7 mouse cellular contexts compared by ENCODE assay signal in the genomic region with DNA sequence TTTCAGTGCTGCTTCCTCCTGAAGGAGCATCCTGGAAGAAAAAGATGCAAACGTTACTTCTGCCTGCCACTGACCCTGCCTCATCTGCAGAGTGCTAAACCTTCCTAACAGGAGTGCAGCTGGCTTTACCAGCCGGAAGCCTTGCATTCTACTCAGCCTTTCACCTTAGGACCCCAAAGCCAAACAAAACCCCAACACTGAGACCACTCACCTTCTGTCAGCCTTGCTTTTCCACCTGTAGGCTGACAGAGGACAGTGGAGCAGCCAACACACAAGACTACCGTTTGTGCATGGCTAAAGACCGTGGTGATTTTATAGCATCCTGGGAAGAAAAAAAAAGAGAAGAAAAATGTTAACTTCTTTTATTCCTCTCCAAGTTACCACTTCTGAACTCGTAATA. TPM values are rescaled to one million over a fixed set of nuclear protein-coding genes. Genes with fewer than 3 reads are reported as not detected.
DNase-seq lines count a peak whose midpoint lies in the region; ATAC-seq and TF ChIP-seq lines count a peak whose summit lies in the region.

No protein-coding gene starts in this region.

- ATAC-seq in lung, embryonic 16.5 days (ENCODE audit: low read depth): no peak
- no peak for ATAC-seq in limb, embryonic 11.5 days (ENCODE audit: insufficient number of reproducible peaks, low FRiP score, low TSS enrichment, low read depth)

- DNase-seq in lung, postnatal 10 days: no peak
- no peak for DNase-seq in forebrain, embryonic 10.5 days (ENCODE audit: extremely low spot score, low spot score)
- no peak for DNase-seq in limb, embryonic 11.5 days (ENCODE audit: low spot score)
- no peak for DNase-seq in right cerebral cortex, postnatal 4 days
- DNase-seq in embryo, embryonic 10 days (ENCODE audit: low spot score): no peak

- peak overlapping the region; percentile 58 for H3K4me3 ChIP-seq in lung, embryonic 16.5 days (ENCODE audit: low read length)
- peak overlapping the region; percentile 94 for H3K4me3 ChIP-seq in forebrain, embryonic 10.5 days
- H3K4me3 ChIP-seq in limb, embryonic 11.5 days (ENCODE audit: low read depth, low read length): peak overlapping the region; percentile 97
- peak overlapping the region; percentile 78 for H3K4me3 ChIP-seq in olfactory bulb, adult 2 months (ENCODE audit: insufficient read depth, low read depth, low read length)

- H3K27ac ChIP-seq in lung, embryonic 16.5 days (ENCODE audit: low read length): no peak overlapping the region
- H3K27ac ChIP-seq in forebrain, embryonic 10.5 days: peak overlapping the region; percentile 97
- H3K27ac ChIP-seq in limb, embryonic 11.5 days (replicated peaks; ENCODE audit: low read depth, low read length): no peak overlapping the region
- no peak overlapping the region for H3K27ac ChIP-seq in olfactory bulb, adult 2 months (ENCODE audit: insufficient read depth, low read depth, low read length)

- 6% methylated on average over 5 of the region's 5 CpGs for WGBS in lung, embryonic 16.5 days
- 21% methylated on average over 5 of the region's 5 CpGs for WGBS in forebrain, embryonic 10.5 days
- WGBS in limb, embryonic 11.5 days: 14% methylated on average over 5 of the region's 5 CpGs
- 11% methylated on average over 5 of the region's 5 CpGs for WGBS in olfactory bulb, adult 2 months

- peak overlapping the region; percentile 74 for H3K9ac ChIP-seq in lung, embryonic 16.5 days (ENCODE audit: low read length)
- H3K9ac ChIP-seq in limb, embryonic 11.5 days (ENCODE audit: low read length): peak overlapping the region; percentile 97

- no peaks in the 10 kb centered on the region for H3K27me3 ChIP-seq in lung, embryonic 16.5 days (ENCODE audit: control insufficient read depth, insufficient read depth, low read depth, low read length)
- no peaks in the 10 kb centered on the region for H3K27me3 ChIP-seq in forebrain, embryonic 10.5 days (ENCODE audit: poor library complexity, severe bottlenecking)
- no peaks in the 10 kb centered on the region for H3K27me3 ChIP-seq in limb, embryonic 11.5 days (ENCODE audit: control insufficient read depth, insufficient read depth, low read length)

- no peak for TF ChIP-seq POLR2A in olfactory bulb, adult 2 months (IDR thresholded peaks at IDR 0.05; ENCODE audit: insufficient read depth, low read depth, low read length)

- H3K36me3 ChIP-seq in lung, embryonic 16.5 days (ENCODE audit: control insufficient read depth, insufficient read depth, low read length): peaks cover 29% of the 10 kb centered on the region
- peaks cover 50% of the 10 kb centered on the region for H3K36me3 ChIP-seq in forebrain, embryonic 10.5 days (replicated peaks)
- peaks cover 21% of the 10 kb centered on the region for H3K36me3 ChIP-seq in limb, embryonic 11.5 days (ENCODE audit: control insufficient read depth, insufficient read depth, low read length)

- peaks cover 20% of the 10 kb centered on the region for H3K4me1 ChIP-seq in lung, embryonic 16.5 days (replicated peaks; ENCODE audit: control insufficient read depth, insufficient read depth, low read length)
- H3K4me1 ChIP-seq in forebrain, embryonic 10.5 days: peaks cover 27% of the 10 kb centered on the region
- H3K4me1 ChIP-seq in limb, embryonic 11.5 days (ENCODE audit: control insufficient read depth, insufficient read depth, low read length): peaks cover 14% of the 10 kb centered on the region
- H3K4me1 ChIP-seq in olfactory bulb, adult 2 months (ENCODE audit: control insufficient read depth, insufficient read depth, low read length): 0 out of 2 replicates have a peak, but pooled peaks cover 3% of the 10 kb centered on the region

- no peaks in the 10 kb centered on the region for H3K9me3 ChIP-seq in lung, embryonic 16.5 days (ENCODE audit: control insufficient read depth, low read length)
- no peaks in the 10 kb centered on the region for H3K9me3 ChIP-seq in forebrain, embryonic 10.5 days
- no peaks in the 10 kb centered on the region for H3K9me3 ChIP-seq in limb, embryonic 11.5 days (ENCODE audit: control insufficient read depth, low read length)

- TF ChIP-seq CTCF in olfactory bulb, adult 2 months (IDR thresholded peaks at IDR 0.05; ENCODE audit: insufficient read depth, low read depth, low read length): no peak

- peak overlapping the region; percentile 89 for H3K4me2 ChIP-seq in lung, embryonic 16.5 days (ENCODE audit: low read depth, low read length)
- H3K4me2 ChIP-seq in limb, embryonic 11.5 days (ENCODE audit: low read depth, severe bottlenecking): peak overlapping the region; percentile 88

RNA-seq across cellular contexts. Expression of a gene that starts 0.7 kb away (rescaled TPM):
- polyA plus RNA-seq in lung, embryonic 16.5 days (2015; fragmentation: Nextera tagmentation; extraction: Ambion mirVana): 1,630 and 1,729 TPM in 2 replicates
- 1,069 and 1,078 TPM in 2 replicates for polyA plus RNA-seq in forebrain, embryonic 10.5 days (2016; fragmentation: Nextera tagmentation; extraction: Ambion mirVana)
- 1,463 and 1,516 TPM in 2 replicates for polyA plus RNA-seq in limb, embryonic 11.5 days (2014; fragmentation: Nextera tagmentation; extraction: Ambion mirVana)
- polyA plus RNA-seq in olfactory bulb, adult 2 months (2012; ENCODE audit: insufficient read depth, insufficient read length, low replicate concordance, missing spikeins): 2,782 TPM in 1 of 2 replicates, not detected in the other

RNA-seq across cellular contexts. Expression of a gene that starts 0.8 kb away (rescaled TPM):
- 41.5 and 43.6 TPM in 2 replicates for polyA plus RNA-seq in lung, embryonic 16.5 days (2015; fragmentation: Nextera tagmentation; extraction: Ambion mirVana)
- polyA plus RNA-seq in forebrain, embryonic 10.5 days (2016; fragmentation: Nextera tagmentation; extraction: Ambion mirVana): 24.4 and 25.6 TPM in 2 replicates
- 15.4 and 16.9 TPM in 2 replicates for polyA plus RNA-seq in limb, embryonic 11.5 days (2014; fragmentation: Nextera tagmentation; extraction: Ambion mirVana)
- not detected in 2 replicates for polyA plus RNA-seq in olfactory bulb, adult 2 months (2012; ENCODE audit: insufficient read depth, insufficient read length, low replicate concordance, missing spikeins)

RNA-seq across cellular contexts. Expression of a gene that starts 18.7 kb away (rescaled TPM):
- 91.0 and 93.6 TPM in 2 replicates for polyA plus RNA-seq in lung, embryonic 16.5 days (2015; fragmentation: Nextera tagmentation; extraction: Ambion mirVana)
- 89.4 and 96.6 TPM in 2 replicates for polyA plus RNA-seq in forebrain, embryonic 10.5 days (2016; fragmentation: Nextera tagmentation; extraction: Ambion mirVana)
- 79.5 and 80.1 TPM in 2 replicates for polyA plus RNA-seq in limb, embryonic 11.5 days (2014; fragmentation: Nextera tagmentation; extraction: Ambion mirVana)
- polyA plus RNA-seq in olfactory bulb, adult 2 months (2012; ENCODE audit: insufficient read depth, insufficient read length, low replicate concordance, missing spikeins): not detected in 2 replicates

RNA-seq across cellular contexts. Expression of a gene that starts 30.6 kb away (rescaled TPM):
- 5.8 TPM in 2 replicates for polyA plus RNA-seq in lung, embryonic 16.5 days (2015; fragmentation: Nextera tagmentation; extraction: Ambion mirVana)
- 4.5 and 5.8 TPM in 2 replicates for polyA plus RNA-seq in forebrain, embryonic 10.5 days (2016; fragmentation: Nextera tagmentation; extraction: Ambion mirVana)
- polyA plus RNA-seq in limb, embryonic 11.5 days (2014; fragmentation: Nextera tagmentation; extraction: Ambion mirVana): 11.0 and 11.3 TPM in 2 replicates
- not detected in 2 replicates for polyA plus RNA-seq in olfactory bulb, adult 2 months (2012; ENCODE audit: insufficient read depth, insufficient read length, low replicate concordance, missing spikeins)

RNA-seq across cellular contexts. Expression of a gene that starts 35.2 kb away (rescaled TPM):
- 105 and 110 TPM in 2 replicates for polyA plus RNA-seq in lung, embryonic 16.5 days (2015; fragmentation: Nextera tagmentation; extraction: Ambion mirVana)
- 69.6 and 75.4 TPM in 2 replicates for polyA plus RNA-seq in forebrain, embryonic 10.5 days (2016; fragmentation: Nextera tagmentation; extraction: Ambion mirVana)
- polyA plus RNA-seq in limb, embryonic 11.5 days (2014; fragmentation: Nextera tagmentation; extraction: Ambion mirVana): 58.0 and 58.3 TPM in 2 replicates
- polyA plus RNA-seq in olfactory bulb, adult 2 months (2012; ENCODE audit: insufficient read depth, insufficient read length, low replicate concordance, missing spikeins): not detected in 2 replicates

Comparison
In these comparisons a context has a peak if more than half of its experiments do, and no peak if none do; other contexts are left out.
1. RNA of a gene that starts 0.8 kb away (polyA plus RNA-seq): 41.5 to 43.6 TPM in lung, embryonic 16.5 days, 24.4 to 25.6 TPM in forebrain, embryonic 10.5 days and 15.4 to 16.9 TPM in limb, embryonic 11.5 days; not detected in olfactory bulb, adult 2 months; every median in the first group is over 10 times any median in the second.
2. Peak in every context shown above with its lines, with median percentiles within 50 percentile points of each other: H3K4me3 ChIP-seq.